Mouse (Mus musculus): Measurements from ENCODE around the gene Lrrc26. TPM values are rescaled to one million over a fixed set of nuclear protein-coding genes. Genes with fewer than 3 reads are reported as not detected.
A peak's percentile ranks its signal among the peaks of the same experiment; 100 is the strongest.

Gene Lrrc26
- polyA plus RNA-seq, 1 experiment, result 2.7 TPM

DNA sequence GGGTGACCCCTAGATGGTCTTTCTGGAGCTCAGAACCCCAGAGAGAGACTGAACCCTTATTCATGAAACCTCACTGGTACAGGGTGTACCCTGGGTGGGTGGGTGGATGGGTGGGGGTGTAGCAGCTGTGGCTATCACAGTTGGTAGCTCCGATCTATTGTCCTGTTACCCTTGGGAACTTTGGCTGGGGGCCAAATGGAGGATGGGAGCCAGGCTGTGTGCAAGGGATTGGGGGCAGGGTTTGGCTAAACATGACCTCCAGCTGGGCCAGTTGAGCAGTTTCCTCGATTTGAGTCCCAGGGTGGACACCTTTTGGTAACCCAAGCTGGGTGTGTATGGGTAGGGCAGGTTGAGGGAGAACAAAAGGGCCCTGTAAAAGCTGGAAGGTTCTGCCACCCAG lies 23.0 kb upstream of the Lrrc26 start:
- Histone ChIP-seq H3K27ac (ENCODE audit: insufficient read depth, low read depth, low read length) (peak overlapping the region; percentile 95), H3K4me1 (ENCODE audit: control insufficient read depth, insufficient read depth, low read length) (peaks cover 26% of the 10 kb centered on the region), H3K27me3 (replicated peaks; ENCODE audit: control insufficient read depth, insufficient read depth, low read length) (no peaks in the 10 kb centered on the region), H3K4me3 (ENCODE audit: insufficient read depth, low read depth, low read length) (peak overlapping the region; percentile 58), H3K36me3 (ENCODE audit: control insufficient read depth, insufficient read depth, low read length) (no peaks in the 10 kb centered on the region)
- WGBS, result 9% methylated on average over 2 of the region's 2 CpGs
- DNase-seq, result peak; percentile 86
- no peak for TF ChIP-seq CTCF (conservative IDR thresholded peaks at IDR 0.05; ENCODE audit: insufficient read depth, insufficient read length, low read depth, low read length)
- no peak for TF ChIP-seq POLR2A (IDR thresholded peaks at IDR 0.05; ENCODE audit: low read depth, low read length)

- Histone ChIP-seq H3K4me1 (ENCODE audit: control insufficient read depth, insufficient read depth, low read length) (peaks cover 24% of the 10 kb centered on the region), H3K4me3 (ENCODE audit: insufficient read depth, low read depth, low read length) (no peak overlapping the region), H3K27me3 (replicated peaks; ENCODE audit: control insufficient read depth, insufficient read depth, low read length) (no peaks in the 10 kb centered on the region), H3K36me3 (ENCODE audit: control insufficient read depth, insufficient read depth, low read length) (no peaks in the 10 kb centered on the region), H3K27ac (ENCODE audit: insufficient read depth, low read depth, low read length) (peak overlapping the region; percentile 36)
- DNase-seq, result no peak
- TF ChIP-seq CTCF (conservative IDR thresholded peaks at IDR 0.05; ENCODE audit: insufficient read depth, insufficient read length, low read depth, low read length) (no peak), POLR2A (IDR thresholded peaks at IDR 0.05; ENCODE audit: low read depth, low read length) (no peak)
These were observed 22.5 kb upstream of the Lrrc26 start for GRCm38 (mm10) chr2:25267241-25267640.

GRCm38 (mm10) chr2:25267746-25268309 lies 21.9 kb upstream of the Lrrc26 start:
- TF ChIP-seq POLR2A (IDR thresholded peaks at IDR 0.05; ENCODE audit: low read depth, low read length) (no peak), CTCF (conservative IDR thresholded peaks at IDR 0.05; ENCODE audit: insufficient read depth, insufficient read length, low read depth, low read length) (no peak)
- DNase-seq, result no peak

GRCm38 (mm10) chr2:25271827-25272511 lies 17.7 kb upstream of the Lrrc26 start, which contains the start of the genes Ssna1 and Anapc2:
TSS of gene Ssna1 (minus strand) at chr2:25272438.
TSS of gene Anapc2 (plus strand) at chr2:25272478.
- peak; percentile 52; the same call in 1 of the 2 replicates for TF ChIP-seq CTCF (conservative IDR thresholded peaks at IDR 0.05; ENCODE audit: insufficient read depth, insufficient read length, low read depth, low read length)
- TF ChIP-seq POLR2A (IDR thresholded peaks at IDR 0.05; ENCODE audit: low read depth, low read length), result peak; percentile 86
- no peaks in the 10 kb centered on the region for H3K27me3 ChIP-seq (replicated peaks; ENCODE audit: control insufficient read depth, insufficient read depth, low read length)
- peak; percentile 99 for DNase-seq
- H3K27ac ChIP-seq (ENCODE audit: insufficient read depth, low read depth, low read length), result peak within 1 kb of the TSS; percentile 46
- peak within 1 kb of the TSS; percentile 85 for H3K4me3 ChIP-seq (ENCODE audit: insufficient read depth, low read depth, low read length)
- H3K4me1 ChIP-seq (ENCODE audit: control insufficient read depth, insufficient read depth, low read length), result peaks cover 21% of the 10 kb centered on the region
- 1% methylated on average over 55 of the region's 55 CpGs for WGBS
- no peaks in the 10 kb centered on the region; the same call in 1 of the 2 replicates for H3K36me3 ChIP-seq (ENCODE audit: control insufficient read depth, insufficient read depth, low read length)

More at GRCm38 (mm10) chr2:25267746-25268309, 21.9 kb upstream of the Lrrc26 start:
- Histone ChIP-seq H3K27ac (ENCODE audit: insufficient read depth, low read depth, low read length) (no peak overlapping the region), H3K4me1 (ENCODE audit: control insufficient read depth, insufficient read depth, low read length) (peaks cover 25% of the 10 kb centered on the region), H3K36me3 (ENCODE audit: control insufficient read depth, insufficient read depth, low read length) (no peaks in the 10 kb centered on the region), H3K27me3 (replicated peaks; ENCODE audit: control insufficient read depth, insufficient read depth, low read length) (no peaks in the 10 kb centered on the region), H3K4me3 (ENCODE audit: insufficient read depth, low read depth, low read length) (no peak overlapping the region)
- 68% methylated on average over 4 of the region's 4 CpGs for WGBS

DNA sequence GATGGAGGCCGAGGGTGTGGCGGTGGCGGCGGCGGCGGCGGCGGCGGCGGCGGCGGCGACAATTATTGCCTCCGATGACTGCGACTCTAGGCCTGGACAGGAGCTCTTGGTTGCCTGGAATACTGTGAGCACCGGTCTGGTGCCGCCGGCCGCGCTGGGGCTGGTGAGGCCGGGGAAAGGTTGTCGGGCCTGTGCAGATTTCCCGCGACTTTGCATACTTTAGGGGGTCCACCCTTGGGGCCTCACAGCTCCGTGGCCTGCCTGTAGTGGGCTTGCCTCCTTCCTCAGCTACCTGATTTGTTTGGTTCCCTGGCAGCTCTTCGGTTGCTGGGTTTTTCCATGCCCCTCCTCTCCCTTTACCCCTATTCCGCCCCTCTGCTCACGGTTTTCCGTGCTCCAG lies 17.2 kb upstream of the Lrrc26 start:
- Histone ChIP-seq H3K4me3 (ENCODE audit: insufficient read depth, low read depth, low read length) (peak overlapping the region; percentile 85), H3K27ac (ENCODE audit: insufficient read depth, low read depth, low read length) (no peak overlapping the region), H3K27me3 (replicated peaks; ENCODE audit: control insufficient read depth, insufficient read depth, low read length) (no peaks in the 10 kb centered on the region), H3K4me1 (ENCODE audit: control insufficient read depth, insufficient read depth, low read length) (peaks cover 15% of the 10 kb centered on the region; the same call in 1 of the 2 replicates), H3K36me3 (ENCODE audit: control insufficient read depth, insufficient read depth, low read length) (no peaks in the 10 kb centered on the region; the same call in 1 of the 2 replicates)
- DNase-seq, result no peak
- TF ChIP-seq CTCF (conservative IDR thresholded peaks at IDR 0.05; ENCODE audit: insufficient read depth, insufficient read length, low read depth, low read length) (no peak), POLR2A (IDR thresholded peaks at IDR 0.05; ENCODE audit: low read depth, low read length) (no peak)
- WGBS, result under 1% methylated on average over 29 of the region's 29 CpGs

DNA sequence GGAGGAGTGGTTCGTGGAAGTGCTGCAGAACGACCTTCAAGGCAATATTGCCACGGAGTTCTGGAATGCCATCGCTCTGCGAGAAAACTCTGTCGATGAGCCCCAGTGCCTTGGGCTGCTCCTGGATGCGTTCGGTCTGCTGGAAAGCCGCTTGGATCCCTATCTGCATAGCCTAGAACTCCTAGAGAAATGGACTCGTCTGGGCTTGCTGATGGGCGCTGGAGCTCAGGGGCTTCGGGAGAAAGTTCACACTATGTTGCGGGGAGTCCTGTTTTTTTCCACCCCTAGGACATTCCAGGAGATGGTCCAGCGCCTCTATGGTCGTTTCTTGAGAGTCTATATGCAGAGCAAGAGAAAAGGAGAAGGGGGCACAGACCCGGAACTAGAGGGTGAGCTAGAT lies 16.7 kb upstream of the Lrrc26 start:
- no peak overlapping the region for H3K27ac ChIP-seq (ENCODE audit: insufficient read depth, low read depth, low read length)
- no peak for DNase-seq
- peak overlapping the region; percentile 85 for H3K4me3 ChIP-seq (ENCODE audit: insufficient read depth, low read depth, low read length)
- TF ChIP-seq CTCF (conservative IDR thresholded peaks at IDR 0.05; ENCODE audit: insufficient read depth, insufficient read length, low read depth, low read length) (no peak), POLR2A (IDR thresholded peaks at IDR 0.05; ENCODE audit: low read depth, low read length) (no peak)
- no peaks in the 10 kb centered on the region; the same call in 1 of the 2 replicates for H3K36me3 ChIP-seq (ENCODE audit: control insufficient read depth, insufficient read depth, low read length)
- WGBS, result 26% methylated on average over 16 of the region's 16 CpGs
- H3K27me3 ChIP-seq (replicated peaks; ENCODE audit: control insufficient read depth, insufficient read depth, low read length), result no peaks in the 10 kb centered on the region
- peaks cover 10% of the 10 kb centered on the region; the same call in 1 of the 2 replicates for H3K4me1 ChIP-seq (ENCODE audit: control insufficient read depth, insufficient read depth, low read length)

Data from kidney, adult 2 months (tissue).